Mouse (Mus musculus): ENCODE data around the gene Irf9. TPM values are rescaled to one million over a fixed set of nuclear protein-coding genes. Genes with fewer than 3 reads are reported as not detected.

Irf9 gene
- total and polyA plus RNA-seq, 3 experiments: 9.2 to 12.8 (median 9.6) TPM

- TF ChIP-seq JUND (conservative IDR thresholded peaks at IDR 0.05; ENCODE audit: low read depth, low read length) (no peak), RAD21 (IDR thresholded peaks at IDR 0.05; ENCODE audit: low read depth, low read length) (peak; percentile 63), HCFC1 (IDR thresholded peaks at IDR 0.05; ENCODE audit: low read depth, low read length) (peak; percentile 70), MAZ (IDR thresholded peaks at IDR 0.05; ENCODE audit: low read depth, low read length) (peak; percentile 85), MAX (IDR thresholded peaks at IDR 0.05; ENCODE audit: low read length) (peak; percentile 100), JUN (IDR thresholded peaks at IDR 0.05; ENCODE audit: insufficient read depth, low read depth, low read length) (no peak), POLR2AphosphoS2 (IDR thresholded peaks at IDR 0.05; ENCODE audit: low read depth, low read length) (peak; percentile 92; the same call in 1 of the 2 replicates), MXI1 (IDR thresholded peaks at IDR 0.05; ENCODE audit: low read depth, low read length) (peak; percentile 98), SIN3A (IDR thresholded peaks at IDR 0.05; ENCODE audit: low read length) (peak; percentile 91), ETS1 (conservative IDR thresholded peaks at IDR 0.05; ENCODE audit: low read depth, low read length) (0 out of 2 replicates have a peak, but pooled peaks have one; percentile 21), MYC (IDR thresholded peaks at IDR 0.05; ENCODE audit: low read depth, low read length) (peak; percentile 100), TBP (conservative IDR thresholded peaks at IDR 0.05; ENCODE audit: low read depth, low read length) (peak; percentile 31; the same call in 1 of the 2 replicates), BHLHE40 (IDR thresholded peaks at IDR 0.05; ENCODE audit: low read depth, low read length) (no peak), CTCF (conservative IDR thresholded peaks at IDR 0.05 in 1 of 2, IDR thresholded peaks at IDR 0.05 in 1 of 2; ENCODE audit: low read depth in 2 of 2, low read length in 2 of 2) (peak; percentile 69 to 94)
These were observed 534 bp downstream of the Irf9 start (continued) for GRCm38 (mm10) chr14:55603633-55604576.

GRCm38 (mm10) chr14:55604823-55605222, 1.5 kb downstream of the Irf9 start:
- peak overlapping the region; percentile 30; the same call in 1 of the 2 replicates for H3K9ac ChIP-seq (ENCODE audit: insufficient read depth, low read depth)
- H3K4me1 ChIP-seq (ENCODE audit: control insufficient read depth in 1 of 2, insufficient read depth in 2 of 2): peaks cover 4 to 32% of the 10 kb centered on the region in 2 experiments; a peak in 3 of 4 replicates
- H3K27ac ChIP-seq (ENCODE audit: insufficient read depth, low read depth): peak overlapping the region; percentile 13; the same call in 1 of the 2 replicates
- TF ChIP-seq ETS1 (conservative IDR thresholded peaks at IDR 0.05; ENCODE audit: low read depth, low read length) (no peak), ZKSCAN1 (IDR thresholded peaks at IDR 0.05; ENCODE audit: borderline replicate concordance, low read depth, low read length) (no peak), E2F4 (IDR thresholded peaks at IDR 0.05; ENCODE audit: insufficient replicate concordance, low read depth, low read length) (no peak)
- peak overlapping the region; percentile 2 to 74 (median 58) for H3K4me3 ChIP-seq (replicated peaks in 1 of 3; ENCODE audit: low read depth in 2 of 3, low read length in 2 of 3, poor library complexity in 1 of 3)
- H3K36me3 ChIP-seq (replicated peaks in 1 of 2; ENCODE audit: control insufficient read depth in 1 of 2, insufficient read depth in 1 of 2, low read length in 1 of 2): peaks cover 62 to 80% of the 10 kb centered on the region in 2 experiments
- peak overlapping the region; percentile 67 for H3K4me2 ChIP-seq (ENCODE audit: insufficient read depth, low read depth, poor library complexity, severe bottlenecking)
- dilution Hi-C loops (cut with MboI; ENCODE audit: extremely low pct_ligation_motif_present, extremely low pct_unique_long_range_greater_than_20kb, low sequenced_read_pairs) (no loop called here), in situ Hi-C loops (cut with MboI; ENCODE audit: low pct_ligation_motif_present, low pct_unique_long_range_greater_than_20kb, low sequenced_read_pairs) (no loop called here)
- DNase-seq (ENCODE audit: extremely low read depth): no peak
- no peaks in the 10 kb centered on the region for H3K79me2 ChIP-seq (replicated peaks; ENCODE audit: control insufficient read depth, extremely low read depth, insufficient read depth, poor library complexity, severe bottlenecking)
- no peaks in the 10 kb centered on the region for H3K27me3 ChIP-seq (replicated peaks)
- H3K9me3 ChIP-seq (replicated peaks; ENCODE audit: low read length): no peaks in the 10 kb centered on the region

All from CH12.LX (cell line).